Mouse (Mus musculus) midbrain, embryonic 14.5 days (tissue): ENCODE measurements at regions not wholly inside any gene's neighbourhood (a gene's known extent, or its start where the extent isn't known, plus 50 kb on each side); places are given as distances from the start of the nearest gene placed in this dataset.
A peak's percentile ranks its signal among the peaks of the same experiment; 100 is the strongest.

ENCODE experiments used
- ATAC-seq: fragments of 200-750 bp; cut with Nextera tagmentation; 2 replicates; pipeline ENCODE4 v1.8.0; 2017; ENCODE audit warnings: moderate number of reproducible peaks, moderate library complexity; ENCODE audit not compliant: low FRiP score, low TSS enrichment
- DNase-seq: peaks from one replicate; pipeline ENCODE4 v3.0.0-alpha.2; 2015
- H3K27ac ChIP-seq: fragments of 300-500 bp; sonication (generic); replicated peaks from 2 replicates; pipeline ENCODE4 v1.5.1; 2014; ENCODE audit warnings: mild to moderate bottlenecking, low read depth, low read length, moderate library complexity
- H3K27me3 ChIP-seq: fragments of 300-500 bp; sonication (generic); 2 replicates; pipeline ENCODE4 v1.6.1; 2014; ENCODE audit warnings: low read length, control low read depth, mixed read lengths; ENCODE audit not compliant: control insufficient read depth, insufficient read depth
- H3K36me3 ChIP-seq: fragments of 300-500 bp; sonication (generic); 2 replicates; pipeline ENCODE4 v1.6.1; 2014; ENCODE audit warnings: low read length, control low read depth; ENCODE audit not compliant: control insufficient read depth, insufficient read depth
- H3K4me1 ChIP-seq: fragments of 300-500 bp; sonication (generic); 2 replicates; pipeline ENCODE4 v1.6.1; 2014; ENCODE audit warnings: mild to moderate bottlenecking, antibody characterized with exemption, low read length, control low read depth; ENCODE audit not compliant: control insufficient read depth, insufficient read depth
- H3K4me2 ChIP-seq: fragments of 300-500 bp; sonication (generic); 2 replicates; pipeline ENCODE4 v1.6.1; 2014; ENCODE audit warnings: mild to moderate bottlenecking, low read length, moderate library complexity
- H3K4me3 ChIP-seq: fragments of 300-500 bp; sonication (generic); replicated peaks from 2 replicates; pipeline ENCODE4 v1.5.1; 2014; ENCODE audit warnings: low read depth, low read length
- H3K9ac ChIP-seq: fragments of 300-500 bp; sonication (generic); replicated peaks from 2 replicates; pipeline ENCODE4 v1.6.1; 2014; ENCODE audit warnings: mild to moderate bottlenecking, low read length, moderate library complexity
- H3K9me3 ChIP-seq: fragments of 300-500 bp; sonication (generic); 2 replicates; pipeline ENCODE4 v1.6.1; 2016; ENCODE audit warnings: low read length, control low read depth, mixed read lengths; ENCODE audit not compliant: control insufficient read depth
- WGBS: fragments of 180-500 bp; shearing (Covaris S2); extraction: QIAGEN DNeasy Blood & Tissue Kit; methylation state at CpG from one replicate; pipeline ENCODE4 v1.1.7; 2014; 5-methylcytosine and 5-hydroxymethylcytosine counted together

- no peaks in the 10 kb centered on the region for H3K27me3 ChIP-seq
- H3K36me3 ChIP-seq, result no peaks in the 10 kb centered on the region
- DNase-seq, result no peak
- H3K4me3 ChIP-seq, result no peak overlapping the region
- H3K27ac ChIP-seq, result no peak overlapping the region
- 95% methylated on average over 7 of the region's 7 CpGs for WGBS
- no peak overlapping the region for H3K4me2 ChIP-seq
- no peak for ATAC-seq
- H3K9ac ChIP-seq, result no peak overlapping the region
- H3K9me3 ChIP-seq, result no peaks in the 10 kb centered on the region
- H3K4me1 ChIP-seq, result peaks cover 11% of the 10 kb centered on the region
Observed at GRCm38 (mm10) chr3:133599731-133600130, 54.8 kb upstream of the Tet2 start.

DNA sequence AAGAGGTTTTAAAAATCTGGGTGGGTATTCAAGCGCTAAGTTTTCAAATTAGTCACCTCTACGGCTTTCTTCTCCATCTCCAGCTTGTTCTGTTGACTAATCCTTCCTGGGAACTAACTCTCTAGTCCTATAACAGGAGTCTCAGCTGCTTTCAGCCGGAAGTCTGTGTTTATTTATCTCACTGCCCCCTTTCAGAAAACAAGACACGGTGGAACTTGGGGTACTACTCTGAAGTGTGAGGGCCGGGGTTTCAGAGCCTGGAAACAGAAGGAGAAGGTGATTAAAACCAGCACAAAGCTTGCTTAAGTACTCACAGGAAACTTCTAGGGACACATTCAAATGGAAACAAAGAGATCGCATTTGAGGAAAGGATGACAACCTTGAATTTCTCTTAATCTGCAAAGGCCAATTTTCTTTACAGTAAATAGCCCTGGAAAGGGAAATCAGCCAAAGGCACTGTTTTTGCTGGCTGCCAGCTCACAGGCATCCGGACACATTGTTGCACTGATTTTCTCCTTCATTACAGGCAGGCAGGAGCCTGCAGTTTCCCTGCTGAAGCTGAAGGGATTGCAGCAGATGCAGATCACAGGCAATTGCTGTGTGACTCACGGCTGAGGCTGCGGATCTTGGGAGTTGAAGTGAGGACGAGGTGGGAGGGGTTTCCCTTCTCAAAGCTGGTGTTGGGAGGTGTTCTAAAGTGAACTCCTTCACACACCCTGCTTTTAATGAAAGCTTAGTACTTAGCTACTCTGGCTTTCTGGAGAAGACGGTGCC is 55.7 kb upstream of the Tet2 start:
- Histone ChIP-seq H3K27me3 (no peaks in the 10 kb centered on the region), H3K27ac (peak overlapping the region; percentile 50), H3K4me3 (no peak overlapping the region), H3K9ac (peak overlapping the region; percentile 30), H3K4me1 (peaks cover 11% of the 10 kb centered on the region), H3K9me3 (no peaks in the 10 kb centered on the region), H3K4me2 (peak overlapping the region; percentile 37), H3K36me3 (no peaks in the 10 kb centered on the region)
- peak; percentile 32; the same call in 1 of the 2 replicates for ATAC-seq
- WGBS, result 12% methylated on average over 11 of the region's 11 CpGs
- DNase-seq, result peak; percentile 76

DNA sequence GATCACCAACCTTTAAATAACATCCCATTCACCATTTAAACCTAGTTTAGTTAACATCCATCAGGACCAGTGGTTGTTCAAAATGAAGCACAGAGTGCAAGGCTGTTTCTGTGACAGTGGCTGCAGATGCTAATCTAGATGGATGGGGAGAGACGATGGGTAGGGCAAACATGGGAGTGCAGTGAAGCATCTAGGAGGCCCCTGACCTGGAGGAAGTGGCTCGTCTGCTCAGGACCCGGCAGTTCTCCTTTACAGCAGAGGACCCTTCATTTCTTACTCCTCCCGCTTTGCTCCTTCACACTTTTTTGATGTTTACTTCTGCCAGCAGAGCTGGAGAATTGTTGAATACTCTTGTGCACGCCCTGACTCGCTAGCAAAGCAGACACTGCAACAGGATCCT is 60.5 kb upstream of the Tet2 start:
- WGBS, result 92% methylated on average over 6 of the region's 6 CpGs
- ATAC-seq (no peak), DNase-seq (no peak)
- Histone ChIP-seq H3K4me3 (no peak overlapping the region), H3K9ac (no peak overlapping the region), H3K27ac (no peak overlapping the region), H3K9me3 (no peaks in the 10 kb centered on the region), H3K4me1 (peaks cover 9% of the 10 kb centered on the region), H3K4me2 (no peak overlapping the region), H3K27me3 (no peaks in the 10 kb centered on the region), H3K36me3 (no peaks in the 10 kb centered on the region)

- DNase-seq (no peak), ATAC-seq (no peak)
- peaks cover 3% of the 10 kb centered on the region; the same call in 1 of the 2 replicates for H3K4me1 ChIP-seq
- H3K9ac ChIP-seq, result no peak overlapping the region
- H3K4me3 ChIP-seq, result no peak overlapping the region
- H3K36me3 ChIP-seq, result no peaks in the 10 kb centered on the region
- H3K27ac ChIP-seq, result no peak overlapping the region
- H3K9me3 ChIP-seq, result no peaks in the 10 kb centered on the region
- H3K4me2 ChIP-seq, result no peak overlapping the region
- H3K27me3 ChIP-seq, result no peaks in the 10 kb centered on the region
- 93% methylated on average over 3 of the region's 3 CpGs for WGBS
Observed at GRCm38 (mm10) chr3:133608845-133609261, 63.9 kb upstream of the Tet2 start.

- Histone ChIP-seq H3K4me2 (peak overlapping the region; percentile 52), H3K36me3 (no peaks in the 10 kb centered on the region), H3K4me1 (peaks cover 13% of the 10 kb centered on the region; the same call in 1 of the 2 replicates), H3K9me3 (no peaks in the 10 kb centered on the region), H3K9ac (peak overlapping the region; percentile 52), H3K27ac (peak overlapping the region; percentile 83), H3K4me3 (peak overlapping the region; percentile 25), H3K27me3 (no peaks in the 10 kb centered on the region)
- DNase-seq, result peak; percentile 75
- 4% methylated on average over 12 of the region's 12 CpGs for WGBS
- peak; percentile 65; the same call in 1 of the 2 replicates for ATAC-seq
Observed at GRCm38 (mm10) chr3:133613836-133614711, 69.1 kb upstream of the Tet2 start.

- Histone ChIP-seq H3K27me3 (no peaks in the 10 kb centered on the region), H3K9ac (peak overlapping the region; percentile 52), H3K36me3 (no peaks in the 10 kb centered on the region), H3K4me1 (peaks cover 13% of the 10 kb centered on the region; the same call in 1 of the 2 replicates), H3K4me3 (peak overlapping the region; percentile 25), H3K27ac (peak overlapping the region; percentile 83), H3K4me2 (peak overlapping the region; percentile 52), H3K9me3 (no peaks in the 10 kb centered on the region)
- ATAC-seq (peak; percentile 76), DNase-seq (peak; percentile 79)
- WGBS, result 11% methylated on average over 14 of the region's 14 CpGs
Observed at GRCm38 (mm10) chr3:133614712-133615426, 69.9 kb upstream of the Tet2 start.

DNA sequence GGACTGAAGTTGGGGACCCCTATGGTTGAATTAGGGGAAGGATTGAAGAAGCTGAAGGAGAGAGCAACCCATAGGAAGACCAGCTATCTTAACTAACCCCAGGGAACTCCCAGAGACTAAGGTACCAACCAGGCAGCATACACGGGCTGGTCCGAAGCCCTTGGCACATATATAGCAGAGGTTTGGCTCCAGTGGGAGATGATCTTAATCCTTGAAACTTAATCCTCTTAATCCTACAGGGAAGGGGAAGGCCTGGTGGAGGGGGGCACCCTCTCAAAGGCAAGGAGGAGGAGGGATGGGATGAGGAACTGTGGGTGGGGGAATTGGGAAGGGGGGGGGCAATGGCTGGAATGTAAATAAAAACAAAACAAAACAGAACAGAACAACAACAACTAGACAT is 72.1 kb upstream of the Tet2 start:
- WGBS, result 21% methylated on average over 2 of the region's 2 CpGs
- Histone ChIP-seq H3K36me3 (no peaks in the 10 kb centered on the region), H3K4me1 (peaks cover 13% of the 10 kb centered on the region; the same call in 1 of the 2 replicates), H3K27ac (no peak overlapping the region), H3K4me2 (no peak overlapping the region), H3K9me3 (no peaks in the 10 kb centered on the region), H3K4me3 (no peak overlapping the region), H3K27me3 (no peaks in the 10 kb centered on the region), H3K9ac (no peak overlapping the region)
- ATAC-seq, result no peak
- no peak for DNase-seq

GRCm38 (mm10) chr3:133618491-133618890 is 73.6 kb upstream of the Tet2 start:
- Histone ChIP-seq H3K4me1 (peaks cover 11% of the 10 kb centered on the region; the same call in 1 of the 2 replicates), H3K9me3 (no peaks in the 10 kb centered on the region), H3K9ac (no peak overlapping the region), H3K36me3 (no peaks in the 10 kb centered on the region), H3K4me2 (no peak overlapping the region), H3K27ac (no peak overlapping the region), H3K4me3 (no peak overlapping the region), H3K27me3 (no peaks in the 10 kb centered on the region)
- 95% methylated on average over 3 of the region's 3 CpGs for WGBS
- ATAC-seq, result no peak
- DNase-seq, result no peak
